Mouse (Mus musculus): ENCODE results near the gene Itga9. TPM values are rescaled to one million over a fixed set of nuclear protein-coding genes. Genes with fewer than 3 reads are reported as not detected.

Gene Itga9
- total RNA-seq, 2 experiments from 2014 or later = 3.6 to 4.7 TPM

GRCm38 (mm10) chr9:118763646-118764045, 157.2 kb downstream of the Itga9 start:
- Histone ChIP-seq H3K4me3 (no peak overlapping the region), H3K27ac (no peak overlapping the region)
- no peak for DNase-seq (ENCODE audit: low spot score in 2 of 2)
- TF ChIP-seq CTCF (conservative IDR thresholded peaks at IDR 0.05) = no peak

DNA sequence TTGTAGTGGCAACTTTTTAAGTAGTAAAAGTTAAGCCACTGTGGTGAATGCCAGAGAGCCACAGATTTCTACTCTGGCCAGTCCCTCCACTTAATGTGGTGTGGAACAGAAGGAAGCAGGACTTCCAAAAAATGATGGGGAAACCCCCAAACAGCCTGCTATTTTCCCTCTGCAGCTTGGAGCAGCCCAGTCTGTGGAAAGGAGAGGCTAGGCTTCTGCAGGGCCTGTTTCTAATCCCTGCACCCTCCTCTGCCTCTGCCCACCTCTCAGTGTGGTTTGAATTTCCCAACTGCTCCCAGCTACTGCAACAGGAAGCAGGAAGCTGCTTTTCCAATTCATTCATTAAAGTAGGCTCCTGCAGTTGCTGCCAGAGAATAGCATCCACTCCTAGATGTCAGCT, 158.6 kb downstream of the Itga9 start:
- Histone ChIP-seq H3K27ac (no peak overlapping the region), H3K4me3 (no peak overlapping the region)
- no peak for TF ChIP-seq CTCF (conservative IDR thresholded peaks at IDR 0.05)
- no peak for DNase-seq (ENCODE audit: low spot score in 2 of 2)

GRCm38 (mm10) chr9:118767008-118767407, 160.5 kb downstream of the Itga9 start:
- TF ChIP-seq CTCF (conservative IDR thresholded peaks at IDR 0.05) = no peak
- no peak overlapping the region for H3K4me3 ChIP-seq
- H3K27ac ChIP-seq = no peak overlapping the region
- DNase-seq (ENCODE audit: low spot score in 2 of 2) = no peak

DNA sequence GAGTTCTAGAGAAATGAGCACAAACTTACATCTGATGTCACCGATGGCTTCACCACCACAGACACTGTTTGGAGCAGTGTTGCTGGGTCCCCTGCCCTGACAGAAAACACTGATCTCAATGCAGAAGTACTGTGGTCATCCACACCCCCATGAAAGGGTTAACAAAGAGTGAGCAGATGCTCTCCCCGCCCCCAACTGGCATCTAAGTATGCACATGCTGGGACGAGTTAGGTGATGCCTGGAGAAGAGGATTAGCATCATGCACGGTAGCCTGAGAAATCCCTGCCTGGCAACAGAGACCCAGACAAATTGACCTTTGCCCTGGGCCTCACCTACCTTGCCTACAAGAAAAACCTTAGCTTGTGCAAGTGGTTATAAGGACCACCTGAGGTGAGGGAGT, 162.1 kb downstream of the Itga9 start:
- H3K4me3 ChIP-seq = no peak overlapping the region
- no peak for TF ChIP-seq CTCF (conservative IDR thresholded peaks at IDR 0.05)
- H3K27ac ChIP-seq = no peak overlapping the region
- DNase-seq (ENCODE audit: low spot score in 2 of 2) = no peak

GRCm38 (mm10) chr9:118770366-118770765, 163.9 kb downstream of the Itga9 start:
- Histone ChIP-seq H3K4me3 (no peak overlapping the region), H3K27ac (no peak overlapping the region)
- no peak for TF ChIP-seq CTCF (conservative IDR thresholded peaks at IDR 0.05)
- no peak for DNase-seq (ENCODE audit: low spot score in 2 of 2)

GRCm38 (mm10) chr9:118774676-118775075, 168.2 kb downstream of the Itga9 start:
- H3K4me3 ChIP-seq = no peak overlapping the region
- no peak overlapping the region for H3K27ac ChIP-seq
- TF ChIP-seq CTCF (conservative IDR thresholded peaks at IDR 0.05) = no peak
- no peak for DNase-seq (ENCODE audit: low spot score in 2 of 2)

DNA sequence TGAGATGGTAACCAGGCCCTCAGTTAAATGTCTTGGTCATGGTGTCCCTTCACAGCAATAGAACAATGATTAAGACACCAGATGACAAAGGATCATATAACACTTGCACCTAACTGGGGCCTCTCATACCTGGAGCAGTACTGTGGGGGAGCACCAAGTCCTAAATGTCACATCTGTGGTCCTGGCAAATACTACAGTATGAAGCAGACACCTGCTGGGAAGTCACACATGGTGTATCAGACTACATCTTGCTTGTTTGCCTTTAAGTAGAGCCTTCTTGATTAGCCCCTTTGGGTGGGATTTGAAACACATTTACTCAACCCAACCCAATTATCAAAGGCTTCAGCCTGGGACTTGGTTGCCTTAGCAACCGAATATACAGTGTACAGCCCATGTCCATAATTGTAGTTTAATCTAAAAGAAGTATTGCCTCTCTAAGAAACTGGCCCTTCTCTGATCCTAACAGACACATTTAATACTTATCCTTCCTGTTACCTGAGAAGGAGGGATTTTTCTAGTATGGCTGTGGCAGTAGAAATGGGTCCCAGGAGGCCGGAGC, 170.5 kb downstream of the Itga9 start:
- Histone ChIP-seq H3K27ac (no peak overlapping the region), H3K4me3 (no peak overlapping the region)
- DNase-seq (ENCODE audit: low spot score in 2 of 2) = no peak
- TF ChIP-seq CTCF (conservative IDR thresholded peaks at IDR 0.05) = no peak

DNA sequence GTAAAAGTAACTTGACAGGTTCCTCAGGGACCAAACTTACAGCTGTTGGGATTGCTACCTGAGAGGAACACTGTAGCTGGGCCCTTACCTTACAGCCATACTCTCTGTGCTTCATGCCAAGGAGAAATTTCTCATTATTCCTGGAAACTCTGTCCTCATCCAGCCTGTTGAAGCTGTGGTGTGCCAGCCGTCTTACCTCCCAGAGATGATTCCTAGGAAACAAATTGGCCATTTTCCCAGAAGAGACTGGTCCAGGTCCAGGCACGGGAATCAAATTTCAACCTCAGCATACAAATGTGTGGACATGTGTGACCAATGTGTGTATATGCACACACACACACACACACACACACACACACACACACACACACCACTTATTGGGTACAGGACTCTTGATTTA, 172.1 kb downstream of the Itga9 start:
- no peak for DNase-seq (ENCODE audit: low spot score in 2 of 2)
- H3K4me3 ChIP-seq = no peak overlapping the region
- H3K27ac ChIP-seq = no peak overlapping the region
- no peak for TF ChIP-seq CTCF (conservative IDR thresholded peaks at IDR 0.05)

DNA sequence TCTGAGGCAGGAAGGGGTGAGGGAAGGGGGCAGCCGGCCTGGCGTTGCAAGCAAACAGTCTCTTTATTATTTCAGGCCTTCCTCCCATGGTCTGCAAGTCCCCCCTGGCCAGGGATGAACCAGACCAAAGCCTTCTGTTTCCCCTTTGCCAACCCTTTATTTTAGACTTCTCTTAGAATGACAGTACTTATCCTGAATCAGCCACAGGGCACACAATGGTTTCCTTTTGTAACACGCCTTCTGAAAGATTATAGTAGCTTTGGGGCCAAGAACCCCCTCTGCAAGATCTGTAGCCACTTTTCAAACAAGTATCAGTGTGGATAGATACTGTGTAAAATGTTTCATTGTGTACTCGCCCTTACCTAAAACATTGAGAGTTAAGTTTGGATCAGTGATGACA, 178.1 kb downstream of the Itga9 start:
- H3K4me3 ChIP-seq = no peak overlapping the region
- H3K27ac ChIP-seq = no peak overlapping the region
- TF ChIP-seq CTCF (conservative IDR thresholded peaks at IDR 0.05) = no peak
- DNase-seq (ENCODE audit: low spot score in 2 of 2) = no peak

DNA sequence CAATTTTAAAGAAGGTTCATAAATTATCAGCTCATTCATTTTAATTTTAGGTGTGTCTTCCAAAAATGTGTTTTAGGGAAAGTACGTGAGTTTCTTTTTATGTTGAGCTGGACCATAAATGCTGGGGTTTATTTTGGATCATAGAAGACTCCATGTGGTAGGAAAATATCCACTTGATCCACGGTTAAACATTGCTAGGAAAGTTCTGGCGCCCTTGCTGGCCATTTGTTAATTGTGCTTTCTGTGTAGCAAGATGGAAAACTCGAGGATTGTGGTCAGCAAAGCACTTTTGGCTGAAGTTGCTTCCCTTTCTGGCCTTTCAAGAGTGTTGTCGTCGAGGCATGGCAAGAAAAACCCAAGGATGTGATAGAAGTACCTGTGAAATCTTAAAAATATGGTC, 179.3 kb downstream of the Itga9 start:
- no peak for TF ChIP-seq CTCF (conservative IDR thresholded peaks at IDR 0.05)
- no peak overlapping the region for H3K27ac ChIP-seq
- no peak overlapping the region for H3K4me3 ChIP-seq
- DNase-seq (ENCODE audit: low spot score in 2 of 2) = no peak

GRCm38 (mm10) chr9:118788869-118789281, 182.4 kb downstream of the Itga9 start:
- TF ChIP-seq CTCF (conservative IDR thresholded peaks at IDR 0.05) = no peak
- Histone ChIP-seq H3K27ac (no peak overlapping the region), H3K4me3 (no peak overlapping the region)
- DNase-seq (ENCODE audit: low spot score in 2 of 2) = peak; percentile 29 to 32

DNA sequence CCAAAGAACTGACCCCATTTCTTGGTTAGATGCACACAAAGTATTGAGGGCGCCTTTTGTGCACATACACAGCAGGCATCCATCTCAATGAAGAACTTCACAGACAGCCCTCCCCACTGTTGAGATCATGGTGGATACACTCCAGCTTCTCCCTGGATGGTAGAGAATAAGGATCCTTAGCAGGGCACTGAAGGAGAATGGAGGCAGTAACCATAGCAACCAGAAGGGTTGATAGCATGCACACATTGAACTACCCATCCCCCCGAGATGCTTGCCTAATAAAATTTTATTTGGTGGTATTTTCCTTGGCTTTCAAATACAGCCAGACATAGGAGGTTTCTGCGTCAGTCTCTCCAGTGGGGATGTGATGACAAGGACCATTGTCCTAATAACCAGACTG, 184.7 kb downstream of the Itga9 start:
- no peak overlapping the region for H3K4me3 ChIP-seq
- DNase-seq (ENCODE audit: low spot score in 2 of 2) = no peak
- no peak for TF ChIP-seq CTCF (conservative IDR thresholded peaks at IDR 0.05)
- no peak overlapping the region for H3K27ac ChIP-seq

- H3K4me3 ChIP-seq = no peak overlapping the region
- H3K27ac ChIP-seq = no peak overlapping the region
- DNase-seq (ENCODE audit: low spot score in 2 of 2) = no peak
- no peak for TF ChIP-seq CTCF (conservative IDR thresholded peaks at IDR 0.05)
Observed at GRCm38 (mm10) chr9:118793151-118793785, 186.8 kb downstream of the Itga9 start.

- Histone ChIP-seq H3K27ac (no peak overlapping the region), H3K4me3 (no peak overlapping the region)
- no peak for TF ChIP-seq CTCF (conservative IDR thresholded peaks at IDR 0.05)
- no peak for DNase-seq (ENCODE audit: low spot score in 2 of 2)
Observed at GRCm38 (mm10) chr9:118794668-118795067, 188.2 kb downstream of the Itga9 start.

Data from layer of hippocampus, adult 2 months (tissue).